Mouse (Mus musculus) gastrocnemius, postnatal 4 days (tissue): ENCODE measurements around the gene Ift80. TPM values are rescaled to one million over a fixed set of nuclear protein-coding genes. Genes with fewer than 3 reads are reported as not detected.

ENCODE experiments used
- microRNA-seq: library from miRNA; unstranded; fragments of <30 nt; microRNA quantifications from one replicate; pipeline ENCODE4 v1.2.0, GENCODE M21; 2021
- total RNA-seq, 2 experiments: library from RNA; stranded (reverse); gene quantifications; 2 replicates each; pipeline ENCODE4 v1.2.3; 2021

Gene Ift80
- total RNA-seq, 2 experiments from 2014 or later, result 11.6 to 12.9 TPM

Small RNA genes within 50 kb of the gene (microRNA-seq; reads per million reads assigned to microRNA genes)
- gene Mir15b, result 726 reads per million, percentile 72 among the genes with 10 or more reads in this experiment
- gene Mir16-2, result 147 reads per million, percentile 56 among the genes with 10 or more reads in this experiment

Other genes with a start within 250 kb of the Ift80 start
- under 1 TPM; 0.29 TPM for gene 1110032F04Rik, start 135.0 kb downstream of the Ift80 start, total RNA-seq
- gene Smc4, start 168 bp upstream of the Ift80 start, total RNA-seq, result 10 to 100 TPM; 47.6 to 49.5 TPM
- 10 to 100 TPM; 16.9 to 17.0 TPM for gene Trim59, start 40.2 kb upstream of the Ift80 start, total RNA-seq
- gene Kpna4, start 122.5 kb upstream of the Ift80 start, total RNA-seq, result 10 to 100 TPM; 57.2 to 60.5 TPM
- not detected for gene Arl14, start 217.8 kb upstream of the Ift80 start, total RNA-seq